Mouse (Mus musculus) erythroblast, embryonic 14.5 days (primary cell): ENCODE results near the gene Olfm3. TPM values are rescaled to one million over a fixed set of nuclear protein-coding genes. Genes with fewer than 3 reads are reported as not detected.

ENCODE experiments used
- H3K27me3 ChIP-seq: 2 replicates; pipeline ENCODE4 v1.6.1; 2012; ENCODE audit warnings: inconsistent platforms; ENCODE audit not compliant: control insufficient read depth
- H3K36me3 ChIP-seq: 2 replicates; pipeline ENCODE4 v1.6.1; 2012; ENCODE audit warnings: mild to moderate bottlenecking, inconsistent platforms; ENCODE audit not compliant: control insufficient read depth
- H3K4me1 ChIP-seq: 2 replicates; pipeline ENCODE4 v1.6.1; 2012; ENCODE audit warnings: inconsistent platforms; ENCODE audit not compliant: control insufficient read depth
- H3K4me3 ChIP-seq: replicated peaks from 2 replicates; pipeline ENCODE3; 2012; ENCODE audit warnings: moderate library complexity, mild to moderate bottlenecking, inconsistent platforms
- H3K9me3 ChIP-seq: 2 replicates; pipeline ENCODE4 v1.6.1; 2012; ENCODE audit warnings: low read length, inconsistent platforms, mixed read lengths; ENCODE audit not compliant: control insufficient read depth
- GATA1 ChIP-seq: IDR thresholded peaks from 2 replicates; pipeline ENCODE4 v1.6.1; 2012; ENCODE audit warnings: low read length, inconsistent platforms, mixed read lengths
- TAL1 ChIP-seq: IDR thresholded peaks from 3 replicates; pipeline ENCODE4 v1.6.1; 2012; ENCODE audit warnings: low read length, inconsistent platforms, mixed read lengths
- polyA plus RNA-seq: library from polyadenylated mRNA; stranded (reverse); fragments of >175 nt; gene quantifications from 2 replicates; pipeline ENCODE4 v1.2.3, GENCODE M21; 2012

The Olfm3 gene
- not detected in 2 replicates for polyA plus RNA-seq

DNA sequence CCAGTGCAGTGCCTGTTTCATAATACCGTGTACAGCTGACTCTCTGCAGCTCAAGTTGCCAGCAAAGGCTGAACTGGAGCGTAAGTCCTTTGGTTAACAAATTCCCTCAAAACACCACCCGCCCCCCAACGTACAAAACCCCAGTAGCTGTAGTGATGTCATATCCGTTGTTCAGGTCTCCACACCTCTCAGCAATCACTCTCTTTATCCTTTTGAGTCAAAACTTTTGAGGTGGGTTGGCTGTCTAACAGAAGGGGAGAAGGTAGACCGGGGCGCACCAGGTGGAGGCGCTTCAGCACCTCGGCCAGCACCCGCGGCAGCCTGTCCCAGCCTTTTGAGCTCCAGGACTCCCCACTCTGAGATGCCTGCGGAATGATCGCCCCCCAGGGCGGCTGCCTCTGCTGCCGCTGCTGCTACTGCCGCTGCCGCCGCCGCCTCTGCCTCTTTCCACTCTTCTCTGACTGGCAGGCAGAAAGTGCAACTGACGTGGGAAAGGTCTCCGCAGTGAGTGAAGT, at the start of gene Olfm3:
TSS of gene Olfm3 (plus strand) at position 155 of the 515 bp plus-strand sequence.
- TF ChIP-seq TAL1 (no peak), GATA1 (no peak)
- Histone ChIP-seq H3K36me3 (no peaks in the 10 kb centered on the region), H3K9me3 (no peaks in the 10 kb centered on the region), H3K27me3 (no peaks in the 10 kb centered on the region), H3K4me3 (no peak within 1 kb of the TSS), H3K4me1 (no peaks in the 10 kb centered on the region)

DNA sequence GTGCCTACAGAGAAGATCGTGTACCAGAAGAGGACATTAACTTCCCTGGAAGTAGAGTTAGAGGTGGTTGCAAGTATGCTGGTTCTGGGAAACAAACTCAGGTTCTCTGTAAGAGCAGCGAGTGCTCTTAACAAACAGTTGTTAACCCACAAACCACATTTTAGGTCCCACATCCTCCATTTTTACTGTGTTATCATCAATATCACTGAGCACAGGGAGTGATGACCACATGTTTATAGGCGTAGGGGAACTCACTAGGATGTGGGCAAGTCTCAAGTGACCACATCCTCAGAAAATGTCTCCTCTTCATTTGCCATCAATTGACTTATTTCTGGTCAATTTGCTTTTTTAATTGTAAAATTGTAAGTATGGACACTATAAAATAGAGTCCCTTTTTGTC, 14.1 kb upstream of the Olfm3 start:
- H3K4me1 ChIP-seq: no peaks in the 10 kb centered on the region
- no peaks in the 10 kb centered on the region for H3K36me3 ChIP-seq
- no peak overlapping the region for H3K4me3 ChIP-seq
- no peaks in the 10 kb centered on the region for H3K27me3 ChIP-seq
- TF ChIP-seq TAL1: no peak
- no peak for TF ChIP-seq GATA1
- H3K9me3 ChIP-seq: no peaks in the 10 kb centered on the region

DNA sequence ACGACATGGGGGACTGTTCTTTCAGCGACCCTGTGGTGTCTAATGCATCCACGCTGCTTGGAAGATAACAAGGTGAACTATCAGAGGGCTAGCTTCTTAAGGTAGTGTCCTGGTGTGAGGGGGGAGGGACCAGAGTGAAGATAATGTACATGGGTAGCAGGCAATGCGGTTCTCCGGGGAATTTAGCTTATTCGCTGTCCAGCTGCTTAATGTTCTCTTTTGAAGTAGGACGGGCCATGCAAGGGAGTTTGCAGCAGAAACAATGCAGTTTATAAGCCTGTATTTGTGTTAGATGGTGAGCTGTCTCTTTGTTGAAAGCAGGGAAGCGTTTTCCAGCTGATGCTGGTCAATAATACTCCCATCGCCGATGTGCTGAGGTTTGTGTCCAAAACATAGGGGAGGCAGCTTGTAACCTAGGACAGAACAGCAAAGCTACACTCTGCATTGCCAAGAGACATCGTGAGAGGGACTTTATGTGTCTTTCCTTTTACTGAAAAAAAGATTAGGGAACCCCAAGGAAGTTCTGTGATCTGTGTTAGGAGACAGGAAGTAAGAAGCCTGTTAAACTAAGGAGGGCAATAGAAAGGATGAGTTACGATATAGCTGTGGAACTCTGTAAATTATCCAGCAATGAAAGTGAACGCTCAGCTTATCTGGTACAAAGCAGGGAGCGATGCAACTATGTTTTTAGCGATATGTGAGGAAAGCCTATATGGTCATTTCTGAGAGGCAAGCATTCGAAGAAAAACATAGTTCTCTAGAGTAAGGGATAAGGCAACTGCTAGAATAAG, 950 bp downstream of the Olfm3 start:
- Histone ChIP-seq H3K27me3 (no peaks in the 10 kb centered on the region), H3K36me3 (no peaks in the 10 kb centered on the region), H3K4me1 (no peaks in the 10 kb centered on the region), H3K9me3 (no peaks in the 10 kb centered on the region), H3K4me3 (no peak overlapping the region)
- no peak for TF ChIP-seq GATA1
- TF ChIP-seq TAL1: no peak

DNA sequence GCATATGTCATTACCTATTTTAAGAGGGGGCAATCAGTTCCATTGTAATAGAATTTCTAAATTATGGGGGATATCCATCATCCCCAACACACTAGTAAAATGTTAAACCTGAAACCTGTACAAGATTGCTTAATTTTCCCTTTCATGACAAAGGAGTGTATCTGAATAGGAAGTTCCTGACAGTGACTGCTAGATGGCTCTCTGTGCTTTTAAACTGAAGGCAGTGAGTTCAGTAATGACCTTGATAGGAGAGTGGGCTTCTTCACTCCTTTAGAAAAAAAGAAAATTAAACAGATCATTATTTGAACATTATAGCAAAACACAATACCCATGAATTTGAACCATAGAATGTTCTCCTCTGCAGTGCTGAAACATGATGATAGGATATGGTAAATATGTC, 3.7 kb downstream of the Olfm3 start:
- Histone ChIP-seq H3K9me3 (no peaks in the 10 kb centered on the region), H3K4me1 (no peaks in the 10 kb centered on the region), H3K36me3 (no peaks in the 10 kb centered on the region), H3K4me3 (no peak overlapping the region), H3K27me3 (no peaks in the 10 kb centered on the region)
- no peak for TF ChIP-seq GATA1
- no peak for TF ChIP-seq TAL1

GRCm38 (mm10) chr3:114908846-114909245, 5.0 kb downstream of the Olfm3 start:
- Histone ChIP-seq H3K27me3 (no peaks in the 10 kb centered on the region), H3K36me3 (no peaks in the 10 kb centered on the region), H3K9me3 (no peaks in the 10 kb centered on the region), H3K4me1 (no peaks in the 10 kb centered on the region), H3K4me3 (no peak overlapping the region)
- TF ChIP-seq TAL1 (no peak), GATA1 (no peak)

GRCm38 (mm10) chr3:114920102-114920501, 16.2 kb downstream of the Olfm3 start:
- TF ChIP-seq GATA1: no peak
- TF ChIP-seq TAL1: no peak
- Histone ChIP-seq H3K36me3 (no peaks in the 10 kb centered on the region), H3K4me1 (no peaks in the 10 kb centered on the region), H3K9me3 (no peaks in the 10 kb centered on the region), H3K4me3 (no peak overlapping the region), H3K27me3 (no peaks in the 10 kb centered on the region)

- Histone ChIP-seq H3K27me3 (no peaks in the 10 kb centered on the region), H3K4me3 (no peak overlapping the region)
- TF ChIP-seq TAL1 (no peak), GATA1 (no peak)
These were observed 25.7 kb downstream of the Olfm3 start for GRCm38 (mm10) chr3:114929605-114930004.

DNA sequence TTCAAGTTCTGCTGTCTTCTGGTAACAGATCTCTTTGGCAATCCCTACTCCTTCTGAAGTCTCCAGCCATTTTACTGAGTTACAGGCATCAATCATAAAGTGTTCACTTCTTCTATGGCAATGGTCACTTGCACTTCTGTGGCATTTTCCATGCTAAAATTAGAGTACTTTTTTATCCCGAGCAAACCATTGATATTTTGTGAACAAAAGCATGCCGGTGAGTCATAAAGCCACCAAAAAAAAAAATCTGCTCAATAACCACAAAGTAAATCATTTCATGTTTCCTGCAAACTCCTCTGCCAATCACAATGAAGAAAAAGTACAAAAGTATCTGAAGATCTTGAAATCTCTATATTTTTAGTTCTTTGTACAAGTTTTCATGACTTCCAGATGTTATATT, 26.5 kb downstream of the Olfm3 start:
- H3K4me1 ChIP-seq: no peaks in the 10 kb centered on the region
- H3K27me3 ChIP-seq: no peaks in the 10 kb centered on the region
- no peaks in the 10 kb centered on the region for H3K9me3 ChIP-seq
- no peak for TF ChIP-seq TAL1
- no peak for TF ChIP-seq GATA1
- H3K4me3 ChIP-seq: no peak overlapping the region
- H3K36me3 ChIP-seq: no peaks in the 10 kb centered on the region

More at GRCm38 (mm10) chr3:114929605-114930004, 25.7 kb downstream of the Olfm3 start:
- H3K4me1 ChIP-seq: no peaks in the 10 kb centered on the region
- no peaks in the 10 kb centered on the region for H3K36me3 ChIP-seq
- no peaks in the 10 kb centered on the region for H3K9me3 ChIP-seq

GRCm38 (mm10) chr3:114930796-114931195, 26.9 kb downstream of the Olfm3 start:
- Histone ChIP-seq H3K4me3 (no peak overlapping the region), H3K27me3 (no peaks in the 10 kb centered on the region), H3K4me1 (no peaks in the 10 kb centered on the region), H3K36me3 (no peaks in the 10 kb centered on the region), H3K9me3 (no peaks in the 10 kb centered on the region)
- TF ChIP-seq GATA1: no peak
- TF ChIP-seq TAL1: no peak

GRCm38 (mm10) chr3:114932881-114933280, 29.0 kb downstream of the Olfm3 start:
- Histone ChIP-seq H3K4me3 (no peak overlapping the region), H3K9me3 (no peaks in the 10 kb centered on the region), H3K4me1 (no peaks in the 10 kb centered on the region), H3K27me3 (no peaks in the 10 kb centered on the region), H3K36me3 (no peaks in the 10 kb centered on the region)
- TF ChIP-seq TAL1: no peak
- TF ChIP-seq GATA1: no peak
